Mouse (Mus musculus): ENCODE results near the gene Vmn1r201. TPM values are rescaled to one million over a fixed set of nuclear protein-coding genes. Genes with fewer than 3 reads are reported as not detected.

The Vmn1r201 gene
- total RNA-seq (2023; ENCODE audit: inconsistent age): not detected in 4 replicates

GRCm38 (mm10) chr13:22471623-22472022 lies at the start of gene Vmn1r201:
Vmn1r201 (plus strand) TSS chr13:22471923.

DNA sequence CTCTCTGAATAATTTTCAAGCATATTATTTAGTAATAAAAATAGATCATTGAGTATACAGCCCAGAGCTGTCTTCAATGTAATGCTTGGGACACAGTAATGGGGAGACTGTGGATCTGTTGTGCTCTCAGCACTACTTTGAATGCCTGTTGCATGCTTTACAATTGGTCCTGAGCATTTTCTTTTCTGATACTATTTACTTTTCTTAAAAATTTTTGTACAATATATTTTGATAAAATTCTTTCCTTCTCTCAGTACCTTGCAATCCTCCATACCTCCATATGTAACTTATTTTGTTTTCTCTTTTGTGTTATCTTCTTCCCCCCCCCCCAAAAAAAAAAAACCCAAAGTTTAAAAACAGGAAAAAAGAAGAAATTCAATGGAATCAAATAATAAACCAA lies 33.6 kb downstream of the Vmn1r201 start, which contains the start of gene Vmn1r202:
TSS of gene Vmn1r202 (minus strand) at position 101 of the 400 bp plus-strand sequence.

GRCm38 (mm10) chr13:22517814-22518213 lies 46.1 kb downstream of the Vmn1r201 start, which contains the start of gene Vmn1r203:
Vmn1r203 (plus strand) TSS chr13:22518114.

Other genes with a start within 250 kb of the Vmn1r201 start
- not detected in 4 replicates for gene Vmn1r193, start 248.8 kb upstream of the Vmn1r201 start, total RNA-seq (2023; ENCODE audit: inconsistent age)
- gene Vmn1r194, start 227.7 kb upstream of the Vmn1r201 start, total RNA-seq (2023; ENCODE audit: inconsistent age): not detected in 4 replicates
- not detected in 4 replicates for gene Vmn1r195, start 201.4 kb upstream of the Vmn1r201 start, total RNA-seq (2023; ENCODE audit: inconsistent age)
- gene Vmn1r196, start 182.0 kb upstream of the Vmn1r201 start, total RNA-seq (2023; ENCODE audit: inconsistent age): not detected in 4 replicates
- gene Vmn1r197, start 147.3 kb upstream of the Vmn1r201 start, total RNA-seq (2023; ENCODE audit: inconsistent age): not detected in 4 replicates
- not detected in 4 replicates for gene Vmn1r198, start 121.6 kb upstream of the Vmn1r201 start, total RNA-seq (2023; ENCODE audit: inconsistent age)
- gene Vmn1r199, start 92.1 kb upstream of the Vmn1r201 start, total RNA-seq (2023; ENCODE audit: inconsistent age): not detected in 4 replicates
- gene Vmn1r200, start 81.5 kb upstream of the Vmn1r201 start, total RNA-seq (2023; ENCODE audit: inconsistent age): not detected in 4 replicates
- not detected in 4 replicates for gene Vmn1r202, start 33.5 kb downstream of the Vmn1r201 start, total RNA-seq (2023; ENCODE audit: inconsistent age)
- gene Vmn1r203, start 46.2 kb downstream of the Vmn1r201 start, total RNA-seq (2023; ENCODE audit: inconsistent age): 0.15 TPM in 1 of 4 replicates, not detected in the others
- gene Vmn1r204, start 81.3 kb downstream of the Vmn1r201 start, total RNA-seq (2023; ENCODE audit: inconsistent age): not detected in 4 replicates
- not detected in 4 replicates for gene Vmn1r205, start 121.1 kb downstream of the Vmn1r201 start, total RNA-seq (2023; ENCODE audit: inconsistent age)
- gene Vmn1r206, start 152.3 kb downstream of the Vmn1r201 start, total RNA-seq (2023; ENCODE audit: inconsistent age): not detected in 4 replicates

All from B cell, adult (primary cell).